Mouse (Mus musculus) lung, postnatal 4 days (tissue): ENCODE data around the gene Gatb.
"Not testable (repeated sequence)": the region's sequence is repeated elsewhere in the genome, so short reads cannot be mapped to it uniquely, and the experiment has no call there.

Experiments used
- DNase-seq, 2 experiments: peaks; one replicate each; pipeline ENCODE4 v3.0.0; 2021

The Gatb gene

DNA sequence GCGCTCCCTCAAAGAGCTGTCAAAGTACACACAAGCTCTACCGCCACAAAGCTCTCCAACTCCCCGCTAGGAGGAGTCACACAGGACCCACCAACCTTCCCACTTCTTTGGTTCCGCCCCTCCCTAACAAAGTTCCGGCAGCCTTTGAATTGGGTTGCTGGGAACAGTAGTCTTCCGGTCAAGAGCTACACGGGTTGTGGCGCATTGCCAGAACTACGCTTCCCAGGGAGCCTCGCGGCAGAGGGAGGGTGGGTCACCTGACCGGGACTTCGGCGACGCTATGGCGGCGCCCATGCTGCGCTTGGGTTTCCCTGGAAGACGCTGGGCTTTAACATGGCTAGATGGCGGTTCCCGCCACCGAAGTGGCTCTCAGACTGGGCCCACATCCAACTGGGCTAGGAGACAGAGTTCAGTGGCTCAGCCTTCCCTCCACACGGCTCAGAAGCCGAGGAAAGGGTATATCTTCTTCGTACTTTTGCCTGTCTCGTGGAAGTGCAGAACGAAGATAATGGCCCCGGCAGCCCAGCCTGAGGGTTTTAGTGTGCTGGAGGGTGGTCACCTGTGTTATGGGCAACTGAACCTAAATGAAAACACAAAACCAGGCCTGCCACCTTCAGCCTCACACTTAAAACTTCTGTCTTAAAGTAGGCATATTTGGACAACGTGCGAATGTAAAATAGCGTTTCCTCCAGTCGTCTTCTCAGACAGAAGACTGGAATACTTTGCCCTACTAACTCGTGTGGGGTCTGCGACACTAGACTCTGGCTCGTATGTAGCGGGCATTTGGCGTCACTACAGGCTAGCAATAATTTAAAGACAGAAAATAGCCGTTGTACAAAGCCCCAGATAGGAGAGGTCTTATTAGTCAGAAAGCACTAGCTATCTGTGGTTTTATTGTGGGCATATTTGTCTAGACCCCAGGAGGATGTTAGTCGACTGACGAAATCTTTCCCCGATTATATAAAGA, at the start of gene Gatb:
Gene Gatb (plus strand): TSS at position 256 of the 967 bp plus-strand sequence.
- DNase-seq = peak; percentile 99

DNA sequence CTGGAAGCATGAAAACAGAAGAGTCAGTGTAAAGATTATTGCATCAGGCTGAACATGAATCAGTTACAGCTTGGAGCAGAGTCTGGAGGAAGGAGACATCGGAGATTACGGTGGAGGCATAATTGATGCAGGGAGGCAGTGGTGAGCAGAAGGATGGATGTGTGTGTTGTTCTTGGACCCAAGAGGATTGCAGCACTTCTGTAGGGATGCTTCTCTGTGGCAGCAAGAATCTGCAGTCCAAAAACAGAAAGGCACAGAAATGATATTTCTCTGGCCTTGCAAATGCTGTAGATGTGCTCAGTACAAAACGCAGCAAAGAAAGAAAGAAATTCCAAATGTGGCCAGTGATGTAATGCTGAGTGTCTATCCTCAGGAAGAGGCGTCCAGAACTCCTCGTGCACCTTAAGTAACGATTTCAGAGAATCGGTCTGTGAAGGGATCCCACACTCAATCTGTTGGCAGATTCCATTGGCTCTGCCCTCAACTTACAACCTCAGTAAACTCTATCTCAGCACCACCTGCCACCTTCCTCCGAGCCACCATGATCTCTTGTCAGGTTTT, 43.2 kb upstream of the Gatb start:
- no peak for DNase-seq

GRCm38 (mm10) chr3:85532376-85532775, 41.5 kb upstream of the Gatb start:
- no peak for DNase-seq

GRCm38 (mm10) chr3:85535042-85535441, 38.9 kb upstream of the Gatb start:
- no peak for DNase-seq

- DNase-seq = no peak
These were observed 38.0 kb upstream of the Gatb start for GRCm38 (mm10) chr3:85535621-85536520.

DNA sequence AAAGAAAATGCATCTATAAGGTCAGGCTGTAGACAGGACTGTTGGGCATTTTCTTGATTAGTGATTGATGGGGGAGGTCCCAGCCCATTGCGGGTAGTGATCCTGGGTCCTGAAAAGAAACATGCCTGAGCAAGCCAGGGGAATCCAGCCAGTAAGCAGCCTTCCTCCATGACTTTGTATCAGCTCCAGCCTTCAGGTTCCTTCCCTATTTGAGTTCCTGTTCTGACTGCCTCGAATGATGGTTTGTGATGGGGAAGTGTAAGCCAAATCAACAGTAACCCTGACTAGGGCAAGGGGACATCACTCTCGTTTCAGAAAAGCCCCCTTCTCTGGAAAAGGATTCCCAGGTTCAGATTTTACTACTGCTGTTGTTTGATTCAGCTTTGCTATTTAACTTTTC, 31.2 kb upstream of the Gatb start:
- no peak for DNase-seq

- peak in 1 of 2 experiments; percentile 7 for DNase-seq
These were observed 30.3 kb upstream of the Gatb start for GRCm38 (mm10) chr3:85543652-85544051.

GRCm38 (mm10) chr3:85550312-85550711, 23.6 kb upstream of the Gatb start:
- no peak for DNase-seq

- no peak for DNase-seq
These were observed 22.6 kb upstream of the Gatb start for GRCm38 (mm10) chr3:85551352-85551751.

DNA sequence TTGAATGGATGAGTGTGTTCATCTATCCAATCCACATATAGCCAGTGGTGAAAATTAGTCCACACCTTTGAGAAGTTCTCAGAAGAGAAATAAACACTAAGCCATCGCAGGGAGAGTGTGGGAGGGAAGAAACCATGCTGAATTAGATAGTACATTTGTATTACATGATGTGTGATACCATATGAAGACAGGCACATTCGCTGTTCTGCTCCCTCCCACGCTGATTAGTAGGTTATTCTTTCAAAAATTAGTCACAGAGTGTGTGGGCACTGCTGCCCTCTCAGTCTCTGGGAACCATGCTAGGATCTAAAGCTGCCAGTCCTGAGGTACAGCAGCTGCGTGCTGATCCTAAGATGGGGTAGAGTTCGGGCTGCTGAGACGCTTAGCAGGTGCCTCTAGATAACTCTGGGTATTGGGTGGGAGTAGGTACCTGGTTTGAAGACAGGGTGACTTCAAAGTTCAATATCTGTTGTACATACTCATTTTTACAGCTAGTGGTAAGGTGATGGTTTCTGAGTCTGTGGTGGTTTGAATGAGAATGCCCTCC, 20.1 kb upstream of the Gatb start:
- DNase-seq = no peak

DNA sequence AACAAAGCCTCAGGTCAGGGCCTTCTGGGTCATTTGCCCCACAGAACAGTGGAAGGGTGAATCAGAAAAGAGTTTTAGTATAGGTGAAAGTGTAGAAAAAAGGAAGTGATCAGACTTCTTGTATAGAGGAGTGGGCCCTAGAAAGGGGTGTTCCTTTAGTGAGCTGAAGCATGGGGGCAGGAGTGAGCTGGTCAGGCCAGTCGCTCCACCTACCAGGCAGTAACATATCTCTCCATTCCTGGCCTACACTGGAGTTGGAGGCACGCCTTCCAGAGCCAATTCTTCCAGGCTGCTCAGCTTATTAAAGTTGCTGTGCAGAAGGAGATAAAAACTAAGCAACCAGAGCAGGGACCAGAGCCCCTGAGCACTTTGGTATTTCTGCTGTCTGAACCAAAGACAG, 9.3 kb upstream of the Gatb start:
- peak in 1 of 2 experiments; percentile 2 for DNase-seq

DNA sequence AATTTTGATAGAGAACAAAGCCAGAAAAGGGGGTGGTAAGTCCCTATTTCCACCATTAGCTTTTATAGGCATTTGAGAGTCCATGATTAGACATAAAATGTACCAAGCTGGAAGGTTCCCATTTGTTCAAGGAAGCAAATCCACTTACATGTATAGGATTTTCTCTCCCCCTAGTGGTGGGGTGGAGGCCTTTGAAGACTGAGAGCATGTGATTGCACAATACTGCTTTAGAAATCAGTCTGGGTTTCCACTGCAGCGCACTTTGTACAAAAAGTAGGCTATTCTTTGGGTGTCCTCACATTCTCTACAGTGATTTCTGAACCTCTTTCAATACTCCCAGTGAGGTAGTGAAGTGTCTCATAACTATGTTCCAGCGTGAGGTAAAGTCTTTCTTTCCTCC, 2.6 kb upstream of the Gatb start:
- DNase-seq = peak in 1 of 2 experiments; percentile 63

- not testable (repeated sequence) for DNase-seq
These were observed 1.4 kb upstream of the Gatb start for GRCm38 (mm10) chr3:85572502-85572901.

GRCm38 (mm10) chr3:85573216-85573863, 579 bp upstream of the Gatb start:
- DNase-seq = no peak

DNA sequence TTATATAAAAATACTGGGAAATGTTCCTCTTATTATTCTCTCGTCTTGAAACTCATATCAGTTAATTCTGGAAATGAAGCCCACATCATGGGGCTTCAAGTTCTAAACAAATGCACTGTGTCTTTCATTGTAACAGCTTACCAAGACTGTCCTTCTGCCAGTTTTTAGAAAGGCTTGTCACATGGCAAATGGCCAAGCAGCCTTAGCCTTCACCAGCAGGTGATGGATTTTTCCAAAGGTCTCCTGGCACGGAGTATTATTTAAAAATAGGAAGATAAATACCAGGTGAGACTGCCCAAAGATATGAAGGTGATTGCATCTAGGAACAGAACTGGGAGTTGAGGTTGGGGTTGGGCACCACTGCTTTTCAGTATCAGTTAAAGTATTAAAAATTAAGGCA, 8.8 kb downstream of the Gatb start:
- no peak for DNase-seq

- no peak for DNase-seq
These were observed 9.3 kb downstream of the Gatb start for GRCm38 (mm10) chr3:85583194-85583593.

- no peak for DNase-seq
These were observed 11.0 kb downstream of the Gatb start for GRCm38 (mm10) chr3:85584966-85585365.

DNA sequence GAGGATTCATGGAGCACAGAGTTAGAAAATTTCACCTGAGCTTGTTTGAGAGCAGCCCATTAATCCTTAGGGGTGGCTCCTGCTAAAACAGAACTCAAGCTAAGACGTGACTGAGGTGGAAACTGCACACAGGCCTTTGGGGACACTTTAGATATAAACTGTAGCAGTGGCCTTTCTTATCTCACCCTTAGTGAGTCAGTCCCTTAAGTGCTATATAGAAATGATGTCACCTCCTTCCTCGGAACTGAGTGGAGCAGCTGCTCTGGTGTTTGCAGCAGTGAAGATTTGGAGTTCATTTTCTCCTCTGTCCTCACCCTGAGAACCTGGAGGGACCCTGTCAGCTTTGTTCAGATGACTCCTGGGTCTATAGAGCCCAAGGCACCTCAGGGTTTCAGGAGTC, 14.8 kb downstream of the Gatb start:
- DNase-seq = no peak

DNA sequence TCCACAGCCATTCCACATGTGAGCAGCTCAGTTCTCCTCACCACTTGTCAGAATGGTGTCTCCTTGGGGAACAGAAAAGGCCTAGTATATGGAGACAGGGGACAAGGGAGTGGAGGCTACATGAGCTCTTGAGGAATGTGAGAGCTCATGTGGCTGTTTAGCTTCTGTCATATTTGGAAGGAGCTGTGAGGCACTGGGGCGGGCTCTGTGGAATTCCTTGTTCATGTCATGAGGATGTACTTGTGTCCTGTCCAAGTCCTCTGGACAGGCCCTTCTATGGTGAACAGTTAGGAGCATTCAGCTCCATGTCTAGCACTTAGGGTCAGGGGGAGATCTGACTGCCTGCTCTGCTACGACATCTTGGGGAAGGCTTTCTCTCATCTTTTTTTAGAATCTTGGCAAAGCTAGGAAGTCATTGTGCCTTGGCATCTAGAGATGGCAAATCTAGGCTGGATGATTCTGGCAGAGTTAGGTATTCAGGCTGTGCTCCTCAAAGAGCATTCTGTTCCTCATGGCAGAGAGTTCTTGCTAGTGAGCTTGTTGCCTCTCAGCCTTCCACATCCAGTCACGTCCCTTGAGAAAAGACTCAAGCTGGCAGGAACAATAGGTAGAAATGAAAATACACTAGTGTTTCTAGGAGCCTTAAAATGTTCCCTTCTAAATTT, 16.3 kb downstream of the Gatb start:
- DNase-seq = no peak

DNA sequence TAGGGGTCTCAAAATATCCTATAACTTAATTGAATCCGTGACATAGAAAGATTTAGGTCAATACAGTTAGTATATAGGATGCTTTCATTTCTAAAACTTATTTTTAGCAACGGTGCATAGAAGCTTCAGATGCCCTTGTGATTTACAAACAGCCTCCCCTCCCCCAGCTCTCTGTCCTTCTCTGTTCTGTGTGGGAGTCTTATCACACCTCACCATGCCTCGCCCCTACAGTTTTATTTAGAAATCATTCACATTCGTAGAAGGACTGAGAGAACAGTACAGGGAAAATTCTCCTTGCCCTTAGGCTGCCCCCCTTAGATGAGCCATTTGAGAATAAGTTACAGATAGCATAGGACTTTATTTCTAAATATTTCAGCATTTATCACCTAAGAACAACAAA, 18.1 kb downstream of the Gatb start:
- DNase-seq = no peak

DNA sequence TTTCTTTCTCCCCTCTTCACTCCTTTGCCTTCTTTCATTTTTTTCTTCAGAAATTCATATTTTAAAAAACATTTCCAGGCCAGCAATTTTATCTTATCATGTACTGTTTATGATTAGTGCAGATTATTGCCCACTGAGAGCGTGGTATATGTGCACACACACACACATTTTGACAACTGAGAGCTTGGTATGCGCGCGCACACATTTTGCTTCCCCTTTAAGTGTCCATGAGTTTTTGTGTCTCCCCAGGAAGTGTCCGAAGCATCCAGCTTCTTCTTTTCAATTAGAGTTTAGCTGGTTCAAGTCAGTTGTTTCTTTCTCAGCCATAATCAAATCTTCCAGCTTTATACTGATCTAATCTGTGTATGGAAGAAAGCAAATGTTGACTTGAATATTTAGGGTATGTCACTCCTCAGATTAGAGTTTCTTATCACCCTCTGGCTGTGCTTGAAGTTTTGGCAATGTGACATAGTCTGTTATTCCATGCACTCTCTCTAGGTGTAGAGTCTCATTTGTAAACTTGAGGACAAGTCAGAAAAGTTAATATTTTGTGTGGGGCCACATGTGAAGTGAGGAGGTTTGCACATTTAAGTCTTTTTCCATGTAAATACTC, 18.8 kb downstream of the Gatb start:
- no peak for DNase-seq
